In genomic region chr5:138173217-138173616, GRCm38 (mm10) we compare ENCODE assay signal across 8 mouse cellular contexts. TPM values are rescaled to one million over a fixed set of nuclear protein-coding genes. Genes with fewer than 3 reads are reported as not detected.
DNase-seq lines count a peak whose midpoint lies in the region; ATAC-seq and TF ChIP-seq lines count a peak whose summit lies in the region.

No protein-coding gene starts in this region.

- no peak overlapping the region for H3K4me2 ChIP-seq in hindbrain, postnatal 0 days (ENCODE audit: low read depth, low read length)
- peak overlapping the region; percentile 81 for H3K4me2 ChIP-seq in limb, embryonic 12.5 days

- H3K27me3 ChIP-seq in hindbrain, embryonic 10.5 days (ENCODE audit: insufficient read depth, poor library complexity, severe bottlenecking), result no peaks in the 10 kb centered on the region
- H3K27me3 ChIP-seq in hindbrain, postnatal 0 days (ENCODE audit: insufficient read depth, low read length), result no peaks in the 10 kb centered on the region
- no peaks in the 10 kb centered on the region for H3K27me3 ChIP-seq in testis, adult 2 months (ENCODE audit: control insufficient read depth, insufficient read depth, low read length)
- H3K27me3 ChIP-seq in limb, embryonic 12.5 days, result no peaks in the 10 kb centered on the region

- peak overlapping the region; percentile 86 for H3K4me3 ChIP-seq in hindbrain, embryonic 10.5 days
- H3K4me3 ChIP-seq in hindbrain, postnatal 0 days (ENCODE audit: low read length), result no peak overlapping the region
- peak overlapping the region; percentile 99; the same call in 1 of the 2 replicates for H3K4me3 ChIP-seq in testis, adult 2 months (ENCODE audit: control insufficient read depth, low read depth, low read length)
- peak overlapping the region; percentile 74 for H3K4me3 ChIP-seq in limb, embryonic 12.5 days (replicated peaks)

- DNase-seq in hindbrain, embryonic 10.5 days (ENCODE audit: low spot score), result no peak
- DNase-seq in hindbrain, postnatal 0 days (ENCODE audit: low spot score), result no peak
- DNase-seq in testis, postnatal 10 days (ENCODE audit: low spot score), result no peak
- no peak for DNase-seq in right cerebral cortex, postnatal 4 days
- no peak for DNase-seq in spleen, postnatal 36 days (ENCODE audit: low spot score in 2 of 2)
- DNase-seq in left cerebral cortex, adult 9 months (ENCODE audit: low spot score in 2 of 2), result no peak

- TF ChIP-seq CTCF in hindbrain, postnatal 0 days (IDR thresholded peaks at IDR 0.05; ENCODE audit: low read depth), result no peak
- TF ChIP-seq CTCF in testis, adult 2 months (IDR thresholded peaks at IDR 0.05; ENCODE audit: control insufficient read depth, insufficient read depth, insufficient replicate concordance, low read depth, low read length), result no peak

- no peak for TF ChIP-seq POLR2A in testis, adult 2 months (IDR thresholded peaks at IDR 0.05; ENCODE audit: control insufficient read depth, low read depth, low read length)

- no peak overlapping the region for H3K27ac ChIP-seq in hindbrain, embryonic 10.5 days
- H3K27ac ChIP-seq in hindbrain, postnatal 0 days, result no peak overlapping the region
- no peak overlapping the region for H3K27ac ChIP-seq in testis, adult 2 months (ENCODE audit: control insufficient read depth, insufficient read depth, low read depth, low read length)
- no peak overlapping the region for H3K27ac ChIP-seq in limb, embryonic 12.5 days

- H3K9ac ChIP-seq in hindbrain, postnatal 0 days (replicated peaks; ENCODE audit: low read length), result no peak overlapping the region
- H3K9ac ChIP-seq in limb, embryonic 12.5 days (replicated peaks), result no peak overlapping the region

- peaks cover 34% of the 10 kb centered on the region for H3K4me1 ChIP-seq in hindbrain, embryonic 10.5 days (replicated peaks)
- H3K4me1 ChIP-seq in hindbrain, postnatal 0 days (ENCODE audit: insufficient read depth, low read length), result 0 out of 2 replicates have a peak, but pooled peaks cover 3% of the 10 kb centered on the region
- no peaks in the 10 kb centered on the region; the same call in 1 of the 2 replicates for H3K4me1 ChIP-seq in testis, adult 2 months (ENCODE audit: control insufficient read depth, insufficient read depth, low read length)
- H3K4me1 ChIP-seq in limb, embryonic 12.5 days (replicated peaks), result peaks cover 17% of the 10 kb centered on the region

- H3K9me3 ChIP-seq in hindbrain, embryonic 10.5 days, result no peaks in the 10 kb centered on the region
- H3K9me3 ChIP-seq in hindbrain, postnatal 0 days (ENCODE audit: low read length), result no peaks in the 10 kb centered on the region
- no peaks in the 10 kb centered on the region for H3K9me3 ChIP-seq in limb, embryonic 12.5 days

- H3K36me3 ChIP-seq in hindbrain, embryonic 10.5 days, result peaks cover 70% of the 10 kb centered on the region
- H3K36me3 ChIP-seq in hindbrain, postnatal 0 days (ENCODE audit: insufficient read depth, low read length), result peaks cover 21% of the 10 kb centered on the region
- peaks cover 2% of the 10 kb centered on the region; the same call in 1 of the 2 replicates for H3K36me3 ChIP-seq in testis, adult 2 months (ENCODE audit: control insufficient read depth, insufficient read depth, low read length)
- peaks cover 66% of the 10 kb centered on the region for H3K36me3 ChIP-seq in limb, embryonic 12.5 days

- WGBS in hindbrain, embryonic 10.5 days, result 89% methylated on average over 3 of the region's 3 CpGs
- WGBS in hindbrain, postnatal 0 days, result 75% methylated on average over 3 of the region's 3 CpGs
- WGBS in limb, embryonic 12.5 days, result 78% methylated on average over 3 of the region's 3 CpGs

- no peak for ATAC-seq in hindbrain, postnatal 0 days
- no peak for ATAC-seq in limb, embryonic 12.5 days (ENCODE audit: insufficient number of reproducible peaks, insufficient read depth, low FRiP score, low TSS enrichment, low read depth)

RNA-seq across cellular contexts. Expression of gene Mcm7, which starts 1.0 kb away (rescaled TPM):
- polyA plus RNA-seq in hindbrain, embryonic 10.5 days (2016; fragmentation: Nextera tagmentation; extraction: Ambion mirVana), result 324 and 361 TPM in 2 replicates
- total RNA-seq in hindbrain, postnatal 0 days (2014; rRNA removed), result 41.6 and 43.0 TPM in 2 replicates
- 58.8 and 63.3 TPM in 2 replicates for polyA plus RNA-seq in hindbrain, postnatal 0 days (2015; fragmentation: Nextera tagmentation; extraction: Ambion mirVana)
- 93.6 and 96.0 TPM in 2 replicates for polyA plus RNA-seq in testis, adult 2 months (2012; rRNA removed)
- 298 and 302 TPM in 2 replicates for polyA plus RNA-seq in limb, embryonic 12.5 days (2016; fragmentation: Nextera tagmentation; extraction: Ambion mirVana)

RNA-seq across cellular contexts. Expression of gene Ap4m1, which starts 1.4 kb away (rescaled TPM):
- 26.2 and 29.7 TPM in 2 replicates for polyA plus RNA-seq in hindbrain, embryonic 10.5 days (2016; fragmentation: Nextera tagmentation; extraction: Ambion mirVana)
- total RNA-seq in hindbrain, postnatal 0 days (2014; rRNA removed), result 30.3 and 46.9 TPM in 2 replicates
- polyA plus RNA-seq in hindbrain, postnatal 0 days (2015; fragmentation: Nextera tagmentation; extraction: Ambion mirVana), result 14.5 and 16.5 TPM in 2 replicates
- 65.6 and 70.3 TPM in 2 replicates for polyA plus RNA-seq in testis, adult 2 months (2012; rRNA removed)
- 32.0 and 36.3 TPM in 2 replicates for polyA plus RNA-seq in limb, embryonic 12.5 days (2016; fragmentation: Nextera tagmentation; extraction: Ambion mirVana)

RNA-seq across cellular contexts. Expression of gene Cops6, which starts 12.3 kb away (rescaled TPM):
- polyA plus RNA-seq in hindbrain, embryonic 10.5 days (2016; fragmentation: Nextera tagmentation; extraction: Ambion mirVana), result 354 and 372 TPM in 2 replicates
- 42.9 and 57.8 TPM in 2 replicates for total RNA-seq in hindbrain, postnatal 0 days (2014; rRNA removed)
- 294 and 302 TPM in 2 replicates for polyA plus RNA-seq in hindbrain, postnatal 0 days (2015; fragmentation: Nextera tagmentation; extraction: Ambion mirVana)
- polyA plus RNA-seq in testis, adult 2 months (2012; rRNA removed), result 148 and 160 TPM in 2 replicates
- 332 and 333 TPM in 2 replicates for polyA plus RNA-seq in limb, embryonic 12.5 days (2016; fragmentation: Nextera tagmentation; extraction: Ambion mirVana)

RNA-seq across cellular contexts. Expression of gene Taf6, which starts 14.0 kb away (rescaled TPM):
- polyA plus RNA-seq in hindbrain, embryonic 10.5 days (2016; fragmentation: Nextera tagmentation; extraction: Ambion mirVana), result 128 and 136 TPM in 2 replicates
- 67.2 and 70.2 TPM in 2 replicates for total RNA-seq in hindbrain, postnatal 0 days (2014; rRNA removed)
- 48.2 and 49.9 TPM in 2 replicates for polyA plus RNA-seq in hindbrain, postnatal 0 days (2015; fragmentation: Nextera tagmentation; extraction: Ambion mirVana)
- 141 and 154 TPM in 2 replicates for polyA plus RNA-seq in testis, adult 2 months (2012; rRNA removed)
- 114 and 122 TPM in 2 replicates for polyA plus RNA-seq in limb, embryonic 12.5 days (2016; fragmentation: Nextera tagmentation; extraction: Ambion mirVana)

RNA-seq across cellular contexts. Expression of gene Cnpy4, which starts 14.1 kb away (rescaled TPM):
- polyA plus RNA-seq in hindbrain, embryonic 10.5 days (2016; fragmentation: Nextera tagmentation; extraction: Ambion mirVana), result 50.7 and 52.2 TPM in 2 replicates
- 11.0 and 11.1 TPM in 2 replicates for total RNA-seq in hindbrain, postnatal 0 days (2014; rRNA removed)
- polyA plus RNA-seq in hindbrain, postnatal 0 days (2015; fragmentation: Nextera tagmentation; extraction: Ambion mirVana), result 20.8 and 23.4 TPM in 2 replicates
- 1.6 and 1.7 TPM in 2 replicates for polyA plus RNA-seq in testis, adult 2 months (2012; rRNA removed)
- polyA plus RNA-seq in limb, embryonic 12.5 days (2016; fragmentation: Nextera tagmentation; extraction: Ambion mirVana), result 57.7 and 64.7 TPM in 2 replicates
